9 mouse cellular contexts compared by ENCODE assay signal in the genomic region with DNA sequence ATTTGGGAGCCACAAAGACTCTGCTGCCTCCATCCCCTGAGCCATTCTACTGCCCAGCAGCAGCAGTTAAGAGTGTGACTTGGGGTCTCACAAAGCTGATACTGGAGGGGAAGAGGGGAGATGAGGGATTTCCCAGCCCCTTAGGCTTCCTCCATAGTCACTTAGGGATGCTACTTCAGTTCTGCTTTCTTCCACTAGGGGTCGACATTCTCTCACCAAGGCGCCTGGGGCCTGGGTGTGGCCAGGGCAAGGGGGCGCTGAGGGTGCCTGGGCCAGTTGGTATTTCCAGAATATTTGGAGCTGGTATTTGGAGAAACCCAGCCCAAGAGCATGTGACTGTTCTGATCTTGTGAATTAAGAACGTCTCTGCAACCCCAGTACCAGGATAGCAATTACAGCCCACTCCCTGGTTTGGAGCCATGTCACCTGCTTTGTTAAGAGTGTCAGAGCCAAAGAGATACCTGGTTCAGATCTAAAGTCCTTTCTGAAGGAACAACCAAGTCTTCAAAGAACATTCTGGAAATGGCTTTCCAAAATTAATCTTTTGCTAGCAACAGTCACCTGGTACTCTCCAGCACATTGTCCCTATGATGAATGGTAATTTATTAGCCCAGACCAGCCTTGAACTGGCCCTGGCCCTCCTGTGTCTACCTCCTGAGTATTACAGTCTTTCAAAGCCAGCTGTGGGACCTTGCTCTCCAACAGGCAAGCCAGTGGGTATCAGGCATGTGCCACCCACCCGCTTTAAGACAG. TPM values are rescaled to one million over a fixed set of nuclear protein-coding genes. Genes with fewer than 3 reads are reported as not detected.
DNase-seq lines count a peak whose midpoint lies in the region; ATAC-seq and TF ChIP-seq lines count a peak whose summit lies in the region.
"Had no signal": no experiment of that assay in that cellular context is flagged by ENCODE, and none has a peak within 500 bp of the region (broad histone marks: within the 10 kb centered on the region; RNA-seq: fewer than 3 reads in every experiment).

No protein-coding gene starts in this region.

- ATAC-seq in forebrain, embryonic 13.5 days = no peak
- no peak for ATAC-seq in heart, embryonic 15.5 days (replicated peaks; ENCODE audit: insufficient number of reproducible peaks, insufficient read depth, low FRiP score, low read depth)
- peak; percentile 62 for ATAC-seq in lung, postnatal 0 days

- TF ChIP-seq EP300 in lung, postnatal 0 days (IDR thresholded peaks at IDR 0.05) = no peak

- WGBS in forebrain, embryonic 10.5 days = 25% methylated on average over 5 of the region's 5 CpGs
- WGBS in forebrain, embryonic 13.5 days = 30% methylated on average over 5 of the region's 5 CpGs
- WGBS in heart, embryonic 15.5 days = 32% methylated on average over 5 of the region's 5 CpGs
- 27% methylated on average over 5 of the region's 5 CpGs for WGBS in lung, postnatal 0 days

- TF ChIP-seq POLR2A in cortical plate, adult 2 months (IDR thresholded peaks at IDR 0.05; ENCODE audit: extremely low read depth, insufficient read depth, low read length) = no peak

- no peak overlapping the region for H3K27ac ChIP-seq in forebrain, embryonic 10.5 days
- H3K27ac ChIP-seq in forebrain, embryonic 13.5 days = no peak overlapping the region
- H3K27ac ChIP-seq in cortical plate, adult 2 months (ENCODE audit: insufficient read depth, low read length) = no peak overlapping the region
- H3K27ac ChIP-seq in heart, embryonic 15.5 days = peak overlapping the region; percentile 66; the same call in 1 of the 2 replicates
- H3K27ac ChIP-seq in lung, postnatal 0 days (ENCODE audit: low read length) = no peak overlapping the region
- H3K27ac ChIP-seq: lung, embryonic 15.5 days had no signal

- no peak overlapping the region for H3K4me2 ChIP-seq in forebrain, embryonic 13.5 days
- H3K4me2 ChIP-seq in heart, embryonic 15.5 days = no peak overlapping the region
- H3K4me2 ChIP-seq in lung, postnatal 0 days (replicated peaks; ENCODE audit: low read depth, low read length) = no peak overlapping the region
- H3K4me2 ChIP-seq: lung, embryonic 15.5 days had no signal

- H3K4me1 ChIP-seq in forebrain, embryonic 10.5 days = peaks cover 9% of the 10 kb centered on the region; the same call in 1 of the 2 replicates
- no peaks in the 10 kb centered on the region for H3K4me1 ChIP-seq in forebrain, embryonic 13.5 days
- H3K4me1 ChIP-seq in cortical plate, adult 2 months (ENCODE audit: control insufficient read depth, insufficient read depth, low read length) = no peaks in the 10 kb centered on the region
- H3K4me1 ChIP-seq in heart, embryonic 15.5 days (replicated peaks) = peaks cover 23% of the 10 kb centered on the region
- H3K4me1 ChIP-seq in lung, postnatal 0 days (ENCODE audit: insufficient read depth, low read depth, low read length) = no peaks in the 10 kb centered on the region
- H3K4me1 ChIP-seq: lung, embryonic 15.5 days had no signal

- H3K9ac ChIP-seq in forebrain, embryonic 13.5 days = no peak overlapping the region
- no peak overlapping the region for H3K9ac ChIP-seq in heart, embryonic 15.5 days
- no peak overlapping the region for H3K9ac ChIP-seq in lung, postnatal 0 days (replicated peaks; ENCODE audit: low read depth)
- H3K9ac ChIP-seq: lung, embryonic 15.5 days had no signal

- H3K27me3 ChIP-seq in forebrain, embryonic 10.5 days (ENCODE audit: poor library complexity, severe bottlenecking) = no peaks in the 10 kb centered on the region
- no peaks in the 10 kb centered on the region for H3K27me3 ChIP-seq in forebrain, embryonic 13.5 days
- no peaks in the 10 kb centered on the region for H3K27me3 ChIP-seq in heart, embryonic 15.5 days
- H3K27me3 ChIP-seq in lung, postnatal 0 days (replicated peaks; ENCODE audit: insufficient read depth, low read length) = no peaks in the 10 kb centered on the region
- H3K27me3 ChIP-seq: lung, embryonic 15.5 days had no signal

- no peak overlapping the region for H3K4me3 ChIP-seq in forebrain, embryonic 10.5 days
- H3K4me3 ChIP-seq in forebrain, embryonic 13.5 days = no peak overlapping the region
- H3K4me3 ChIP-seq in cortical plate, adult 2 months (ENCODE audit: insufficient read depth, low read length) = no peak overlapping the region
- no peak overlapping the region for H3K4me3 ChIP-seq in heart, embryonic 15.5 days
- H3K4me3 ChIP-seq in lung, postnatal 0 days (ENCODE audit: low read depth, low read length) = no peak overlapping the region
- H3K4me3 ChIP-seq: lung, embryonic 15.5 days had no signal

- TF ChIP-seq CTCF in cortical plate, adult 2 months (IDR thresholded peaks at IDR 0.05; ENCODE audit: extremely low read depth, insufficient read depth, low read length) = peak; percentile 82
- TF ChIP-seq CTCF in lung, postnatal 0 days (IDR thresholded peaks at IDR 0.05) = peak; percentile 94

- no peaks in the 10 kb centered on the region for H3K9me3 ChIP-seq in forebrain, embryonic 10.5 days
- H3K9me3 ChIP-seq in forebrain, embryonic 13.5 days (replicated peaks) = no peaks in the 10 kb centered on the region
- no peaks in the 10 kb centered on the region for H3K9me3 ChIP-seq in heart, embryonic 15.5 days (replicated peaks)
- no peaks in the 10 kb centered on the region for H3K9me3 ChIP-seq in lung, postnatal 0 days (ENCODE audit: low read length)
- H3K9me3 ChIP-seq: lung, embryonic 15.5 days had no signal

- H3K36me3 ChIP-seq in forebrain, embryonic 10.5 days (replicated peaks) = peaks cover 35% of the 10 kb centered on the region
- H3K36me3 ChIP-seq in forebrain, embryonic 13.5 days (ENCODE audit: poor library complexity, severe bottlenecking) = peaks cover 42% of the 10 kb centered on the region
- H3K36me3 ChIP-seq in heart, embryonic 15.5 days = peaks cover 46% of the 10 kb centered on the region
- peaks cover 7% of the 10 kb centered on the region; the same call in 1 of the 2 replicates for H3K36me3 ChIP-seq in lung, postnatal 0 days (ENCODE audit: insufficient read depth, low read length)

- DNase-seq in forebrain, embryonic 10.5 days (ENCODE audit: extremely low spot score, low spot score) = peak; percentile 46
- peak; percentile 73 for DNase-seq in adipocyte (ENCODE audit: low spot score)
- peak; percentile 44 for DNase-seq in layer of hippocampus, adult 9-10 months (ENCODE audit: low spot score)
- DNase-seq in lung, postnatal 0 days (ENCODE audit: low spot score) = peak; percentile 61
- peak; percentile 74 for DNase-seq in retina, postnatal 1 day

RNA-seq across cellular contexts. Expression of a gene that starts 42.7 kb away (rescaled TPM):
- 18.0 and 18.1 TPM in 2 replicates for polyA plus RNA-seq in forebrain, embryonic 10.5 days (2016; fragmentation: Nextera tagmentation; extraction: Ambion mirVana)
- 34.6 and 35.2 TPM in 2 replicates for polyA plus RNA-seq in forebrain, embryonic 13.5 days (2015; fragmentation: Nextera tagmentation; extraction: Ambion mirVana)
- polyA plus RNA-seq in cortical plate, adult 2 months (2012; rRNA removed) = 50.6 and 53.1 TPM in 2 replicates
- 38.5 and 42.9 TPM in 2 replicates for polyA plus RNA-seq in heart, embryonic 15.5 days (2015; fragmentation: Nextera tagmentation; extraction: Ambion mirVana)
- 8.4 and 9.6 TPM in 2 replicates for polyA plus RNA-seq in lung, postnatal 0 days (2015; fragmentation: Nextera tagmentation; extraction: Ambion mirVana)

RNA-seq across cellular contexts. Expression of a gene that starts 42.8 kb away (rescaled TPM):
- polyA plus RNA-seq in forebrain, embryonic 10.5 days (2016; fragmentation: Nextera tagmentation; extraction: Ambion mirVana) = 61.9 and 62.0 TPM in 2 replicates
- 75.7 and 81.0 TPM in 2 replicates for polyA plus RNA-seq in forebrain, embryonic 13.5 days (2015; fragmentation: Nextera tagmentation; extraction: Ambion mirVana)
- polyA plus RNA-seq in cortical plate, adult 2 months (2012; rRNA removed) = 113 and 117 TPM in 2 replicates
- polyA plus RNA-seq in heart, embryonic 15.5 days (2015; fragmentation: Nextera tagmentation; extraction: Ambion mirVana) = 33.3 and 38.4 TPM in 2 replicates
- polyA plus RNA-seq in lung, postnatal 0 days (2015; fragmentation: Nextera tagmentation; extraction: Ambion mirVana) = 41.0 and 43.6 TPM in 2 replicates

RNA-seq across cellular contexts. Expression of a gene that starts 57.1 kb away (rescaled TPM):
- polyA plus RNA-seq in forebrain, embryonic 10.5 days (2016; fragmentation: Nextera tagmentation; extraction: Ambion mirVana) = 84.9 and 89.6 TPM in 2 replicates
- 95.0 and 105 TPM in 2 replicates for polyA plus RNA-seq in forebrain, embryonic 13.5 days (2015; fragmentation: Nextera tagmentation; extraction: Ambion mirVana)
- polyA plus RNA-seq in cortical plate, adult 2 months (2012; rRNA removed) = 52.5 and 56.5 TPM in 2 replicates
- polyA plus RNA-seq in heart, embryonic 15.5 days (2015; fragmentation: Nextera tagmentation; extraction: Ambion mirVana) = 45.9 and 49.4 TPM in 2 replicates
- polyA plus RNA-seq in lung, postnatal 0 days (2015; fragmentation: Nextera tagmentation; extraction: Ambion mirVana) = 54.6 and 57.5 TPM in 2 replicates
